Mouse (Mus musculus) bone marrow, adult 2 months (tissue): ENCODE measurements around the gene Morf4l1. TPM values are rescaled to one million over a fixed set of nuclear protein-coding genes. Genes with fewer than 3 reads are reported as not detected.
A peak's percentile ranks its signal among the peaks of the same experiment; 100 is the strongest.
"Not testable (repeated sequence)": the region's sequence is repeated elsewhere in the genome, so short reads cannot be mapped to it uniquely, and the experiment has no call there.

Experiments
- H3K27ac ChIP-seq: fragments of 200-500 bp; 2 replicates; pipeline ENCODE4 v1.5.1; 2012; ENCODE audit warnings: low read depth, mild to moderate bottlenecking, control low read depth, inconsistent platforms, low read length; ENCODE audit not compliant: control insufficient read depth, poor library complexity, insufficient read depth
- H3K4me1 ChIP-seq: fragments of 200-500 bp; 2 replicates; pipeline ENCODE4 v1.6.1; 2011; ENCODE audit warnings: low read length; ENCODE audit not compliant: control insufficient read depth, insufficient read depth
- H3K4me3 ChIP-seq: fragments of 200-500 bp; replicated peaks from 2 replicates; pipeline ENCODE3; 2011; ENCODE audit warnings: mild to moderate bottlenecking, low read depth, low read length, control low read depth; ENCODE audit not compliant: control insufficient read depth
- CTCF ChIP-seq: fragments of 200-500 bp; IDR thresholded peaks from 2 replicates; pipeline ENCODE4 v1.5.1; 2011; ENCODE audit warnings: low read length, control low read depth; ENCODE audit not compliant: control insufficient read depth, insufficient read depth
- POLR2A ChIP-seq: fragments of 200-500 bp; IDR thresholded peaks from 2 replicates; pipeline ENCODE4 v1.6.1; 2011; ENCODE audit warnings: low read depth, mild to moderate bottlenecking, control low read depth, low read length, borderline replicate concordance; ENCODE audit not compliant: control insufficient read depth
- whole genome bisulfite sequencing: fragments of 180-500 bp; shearing (Covaris S2); methylation state at CpG from one replicate; pipeline ENCODE4 v1.1.7; 2018; 5-methylcytosine and 5-hydroxymethylcytosine counted together
- polyA plus RNA-seq: library from polyadenylated mRNA; stranded (reverse); fragments of >200 nt; gene quantifications from 2 replicates; pipeline ENCODE4 v1.2.4, GENCODE M21; 2011; ENCODE audit warnings: low replicate concordance; ENCODE audit not compliant: missing spikeins, insufficient read depth, insufficient read length

The Morf4l1 gene
- polyA plus RNA-seq, 1 experiment, result 177 TPM

GRCm38 (mm10) chr9:90084152-90084551 lies 30.4 kb downstream of the Morf4l1 start:
- Histone ChIP-seq H3K27ac (no peak overlapping the region), H3K4me1 (no peaks in the 10 kb centered on the region), H3K4me3 (no peak overlapping the region)
- TF ChIP-seq CTCF, result no peak
- TF ChIP-seq POLR2A, result no peak
- 75% methylated on average over 3 of the region's 3 CpGs for WGBS

DNA sequence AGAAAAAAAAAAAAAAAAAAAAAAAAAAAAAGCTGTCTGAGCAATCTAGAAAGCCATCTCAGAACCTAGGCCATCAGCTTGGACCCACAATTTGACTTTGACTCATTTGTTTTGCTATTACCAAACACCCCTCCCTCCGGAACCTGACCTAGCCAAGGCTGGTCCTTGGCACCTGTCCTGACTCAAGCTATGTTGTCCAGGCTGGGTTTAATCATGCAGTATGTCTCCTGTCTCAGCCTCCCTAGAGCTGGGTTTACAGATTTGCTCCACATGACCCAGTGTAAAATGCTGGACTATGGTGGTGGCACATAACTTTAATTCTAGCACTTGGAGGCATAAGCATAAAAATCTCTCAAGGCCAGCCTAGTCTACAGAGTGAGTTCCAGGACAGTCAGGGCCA lies 31.6 kb downstream of the Morf4l1 start:
- H3K4me1 ChIP-seq, result no peaks in the 10 kb centered on the region
- TF ChIP-seq CTCF, result no peak
- no peak for TF ChIP-seq POLR2A
- no peak overlapping the region for H3K27ac ChIP-seq
- no peak overlapping the region for H3K4me3 ChIP-seq
- WGBS, result 81% methylated on average over 1 of the region's 1 CpGs

DNA sequence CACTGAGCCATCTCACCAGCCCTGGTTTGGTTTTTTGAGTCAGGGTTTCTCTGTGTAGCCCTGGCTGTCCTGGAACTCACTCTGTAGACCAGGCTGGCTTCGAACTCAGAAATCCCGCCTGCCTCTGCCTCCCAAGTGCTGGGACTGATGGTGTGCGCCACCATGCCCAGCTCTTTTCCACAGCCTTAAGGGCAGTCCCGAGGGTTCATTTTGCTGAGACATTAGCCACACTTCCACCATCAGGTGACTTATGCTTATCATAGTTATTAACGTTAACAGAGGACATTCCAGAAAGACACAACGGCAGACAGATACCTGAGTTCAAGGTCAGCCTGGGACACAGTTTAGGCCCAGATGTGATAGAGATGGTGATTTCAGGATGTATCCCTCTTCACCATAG lies 32.6 kb downstream of the Morf4l1 start:
- not testable (repeated sequence) for H3K4me3 ChIP-seq, H3K27ac ChIP-seq, H3K4me1 ChIP-seq
- WGBS, result 81% methylated on average over 6 of the region's 6 CpGs

DNA sequence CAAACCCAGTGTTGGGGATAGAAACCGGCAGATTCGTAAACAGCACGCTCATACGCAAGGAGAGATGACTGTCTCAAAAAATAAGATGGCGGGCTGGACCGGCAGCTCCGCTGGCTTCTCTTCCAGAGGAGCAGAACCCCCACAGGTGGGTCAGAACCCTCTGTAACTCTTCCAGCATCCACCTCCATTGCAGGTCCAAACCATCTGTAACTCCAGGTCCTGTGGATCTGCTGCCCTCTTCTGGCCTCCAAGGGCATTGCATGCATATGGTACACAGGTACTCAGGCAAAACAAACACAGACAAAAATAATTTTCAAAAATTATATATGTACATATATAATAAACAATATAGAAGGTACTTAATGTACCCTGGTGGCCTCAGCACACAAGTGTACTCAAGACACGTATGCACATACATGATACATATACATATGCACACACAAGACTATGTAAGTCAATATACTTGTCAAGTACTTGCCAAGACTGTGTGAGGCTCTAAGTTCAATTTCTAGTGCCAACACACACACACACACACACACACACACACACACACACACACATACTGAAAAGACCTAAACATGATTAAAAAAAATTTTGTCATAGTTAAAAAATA lies 37.6 kb downstream of the Morf4l1 start:
- peaks cover 1% of the 10 kb centered on the region for H3K4me1 ChIP-seq
- TF ChIP-seq CTCF, result peak; percentile 94
- TF ChIP-seq POLR2A, result no peak
- H3K4me3 ChIP-seq, result no peak overlapping the region
- H3K27ac ChIP-seq, result no peak overlapping the region
- WGBS, result 78% methylated on average over 8 of the region's 8 CpGs

DNA sequence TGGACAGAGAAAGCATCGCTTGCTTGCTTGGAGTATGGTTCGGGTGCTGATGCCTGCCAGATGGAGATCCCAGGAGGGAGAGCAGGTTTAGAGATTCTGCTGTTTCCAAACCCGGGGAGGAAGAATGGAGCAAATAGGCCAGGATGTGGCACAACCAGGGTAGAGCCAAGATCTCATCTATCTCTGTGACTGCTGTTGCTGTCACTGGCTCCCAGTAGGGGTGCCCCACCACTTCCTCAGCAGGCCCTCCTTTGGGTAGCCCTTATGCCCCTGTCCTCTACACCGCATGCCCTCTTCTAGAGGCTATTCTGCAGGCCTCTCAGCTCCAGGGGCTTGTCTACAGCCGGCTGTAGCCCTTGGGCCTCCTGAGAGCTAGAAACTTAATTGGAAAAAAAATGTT lies 38.4 kb downstream of the Morf4l1 start:
- Histone ChIP-seq H3K4me1 (peaks cover 1% of the 10 kb centered on the region), H3K4me3 (no peak overlapping the region), H3K27ac (peak overlapping the region; percentile 69)
- TF ChIP-seq POLR2A (no peak), CTCF (no peak)
- 59% methylated on average over 5 of the region's 5 CpGs for WGBS

DNA sequence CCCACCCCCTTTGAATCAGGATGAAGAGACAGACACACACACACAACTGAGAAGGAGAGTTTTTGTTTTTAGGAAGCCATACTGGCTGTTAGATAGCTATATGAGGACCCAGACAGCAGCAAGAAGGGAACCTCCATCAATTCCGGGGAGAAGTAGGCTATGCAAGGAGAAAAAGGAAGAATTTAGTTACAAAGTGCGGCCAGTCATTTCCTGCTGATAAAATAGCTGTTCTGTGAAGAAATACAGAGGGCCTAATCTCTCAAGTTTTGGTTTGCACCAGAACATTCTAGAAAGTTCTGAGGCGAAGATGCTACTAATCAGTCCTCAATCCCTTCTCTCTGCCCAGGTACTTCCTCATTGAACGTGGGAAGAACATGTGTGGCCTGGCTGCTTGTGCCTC lies 39.2 kb downstream of the Morf4l1 start:
- H3K4me1 ChIP-seq, result peaks cover 1% of the 10 kb centered on the region
- 11% methylated on average over 4 of the region's 4 CpGs for WGBS
- H3K27ac ChIP-seq, result peak overlapping the region; percentile 69
- no peak overlapping the region for H3K4me3 ChIP-seq
- TF ChIP-seq CTCF (no peak), POLR2A (no peak)

GRCm38 (mm10) chr9:90070174-90070573 lies 44.4 kb downstream of the Morf4l1 start:
- Histone ChIP-seq H3K27ac (no peak overlapping the region), H3K4me3 (no peak overlapping the region), H3K4me1 (no peaks in the 10 kb centered on the region; the same call in 1 of the 2 replicates)
- TF ChIP-seq CTCF, result no peak
- no peak for TF ChIP-seq POLR2A
- WGBS, result 82% methylated on average over 7 of the region's 7 CpGs

DNA sequence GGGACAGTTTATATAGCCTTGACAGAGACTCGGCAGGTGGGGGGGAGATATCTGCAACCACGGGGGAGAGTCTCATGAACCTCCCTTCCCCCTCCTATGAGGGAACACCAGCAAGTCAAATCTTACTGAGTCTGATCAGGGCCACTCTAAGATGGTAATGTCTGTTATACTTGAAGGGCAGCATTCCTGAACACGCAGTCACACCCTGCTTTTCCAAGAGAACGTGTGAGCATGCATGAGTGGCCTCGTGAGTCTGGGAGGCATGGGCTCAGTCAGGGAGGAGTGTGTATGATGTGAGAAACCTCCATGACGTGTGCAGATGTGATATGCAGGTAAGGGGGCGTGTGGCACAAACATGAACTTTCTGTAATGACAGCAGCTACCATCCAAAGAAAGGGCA lies 45.1 kb downstream of the Morf4l1 start:
- TF ChIP-seq CTCF (no peak), POLR2A (no peak)
- no peaks in the 10 kb centered on the region for H3K4me1 ChIP-seq
- H3K27ac ChIP-seq, result no peak overlapping the region
- no peak overlapping the region for H3K4me3 ChIP-seq
- WGBS, result 79% methylated on average over 7 of the region's 7 CpGs

DNA sequence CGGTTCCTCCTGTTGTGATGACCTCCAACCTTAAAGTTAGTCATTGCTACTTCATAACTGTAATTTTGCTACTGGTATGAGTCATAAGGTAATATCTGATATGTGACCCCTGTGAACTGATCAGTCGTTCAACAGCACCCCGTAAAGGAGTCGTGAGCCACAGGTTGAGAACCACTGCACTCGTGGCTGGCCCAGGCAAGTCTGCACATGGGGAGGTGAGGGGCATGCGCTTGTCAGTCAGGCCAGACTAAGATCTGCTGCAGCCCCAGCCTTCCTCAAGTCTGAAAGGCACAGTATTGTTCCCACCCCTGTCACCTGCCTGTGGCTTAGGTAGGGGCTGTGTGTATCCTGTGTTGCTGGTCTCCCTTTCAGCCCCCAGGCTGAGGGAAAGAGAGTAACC lies 45.8 kb downstream of the Morf4l1 start:
- Histone ChIP-seq H3K27ac (no peak overlapping the region), H3K4me1 (no peaks in the 10 kb centered on the region), H3K4me3 (no peak overlapping the region)
- TF ChIP-seq CTCF, result no peak
- 83% methylated on average over 6 of the region's 6 CpGs for WGBS

DNA sequence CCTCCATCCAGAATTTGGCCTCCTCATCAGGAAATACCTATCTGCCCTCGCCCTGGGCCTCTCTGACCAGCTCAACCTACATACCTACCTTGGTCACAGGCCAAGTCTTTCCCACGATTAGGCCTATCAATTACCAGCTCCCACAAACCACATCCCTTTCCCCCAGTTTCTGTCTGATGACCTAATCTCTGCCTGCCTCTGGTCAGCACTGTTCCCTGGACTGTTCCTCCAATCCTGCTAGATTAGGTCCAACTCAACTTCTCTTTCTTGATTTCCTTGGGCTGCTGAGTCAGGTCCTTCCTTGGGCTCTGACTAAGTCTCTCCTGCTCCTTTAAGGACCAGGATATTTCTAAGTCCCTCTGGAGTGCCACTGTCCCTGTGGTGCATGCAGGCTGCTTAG lies 47.2 kb downstream of the Morf4l1 start:
- H3K4me3 ChIP-seq, result no peak overlapping the region
- no peak overlapping the region for H3K27ac ChIP-seq
- TF ChIP-seq POLR2A, result no peak
- no peak for TF ChIP-seq CTCF
- 35% methylated on average over 2 of the region's 2 CpGs for WGBS
- H3K4me1 ChIP-seq, result no peaks in the 10 kb centered on the region

DNA sequence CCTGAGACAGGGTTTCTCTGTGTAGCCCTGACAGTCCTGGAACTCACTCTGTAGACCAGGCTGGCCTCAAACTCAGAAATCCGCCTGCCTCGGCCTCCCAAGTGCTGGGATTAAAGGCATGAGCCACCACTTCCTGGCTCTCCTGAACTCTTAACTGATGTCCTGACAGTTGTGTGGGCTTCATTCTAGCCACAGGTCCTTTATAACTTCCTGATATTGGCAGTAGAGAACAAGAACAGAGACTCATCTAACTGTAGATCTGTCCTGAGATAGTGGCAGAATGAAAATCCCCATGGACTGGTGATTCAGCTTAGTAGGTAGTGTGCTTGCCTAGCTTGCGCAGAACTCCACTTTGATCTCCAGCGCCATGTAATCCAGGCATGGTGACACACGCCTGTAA lies 53.6 kb downstream of the Morf4l1 start:
- H3K4me3 ChIP-seq, H3K4me1 ChIP-seq: not testable (repeated sequence)
- WGBS, result 74% methylated on average over 5 of the region's 5 CpGs
- H3K27ac ChIP-seq, result peak overlapping the region; percentile 80
